Mouse (Mus musculus) megakaryocyte progenitor cell, adult 5-6 weeks (primary cell): Measurements from ENCODE around the gene Efna5. TPM values are rescaled to one million over a fixed set of nuclear protein-coding genes. Genes with fewer than 3 reads are reported as not detected.

Source experiments
- ATAC-seq: replicated peaks from 2 replicates; pipeline ENCODE4 v1.8.0; 2016; ENCODE audit warnings: mild to moderate bottlenecking, moderate TSS enrichment, inconsistent platforms; ENCODE audit not compliant: poor library complexity
- total RNA-seq, 2 experiments: library from RNA; stranded (forward) in 1 of 2; stranded (reverse) in 1 of 2; fragments of 157-497, 149-512 nt in 1 of 2; fragments of 200-1000 nt in 1 of 2; gene quantifications; 2 replicates each; pipeline versions ENCODE4 v1.2.3 to v1.2.4; 2015 to 2017

Gene Efna5
- total RNA-seq, 2 experiments from 2014 or later: not detected

DNA sequence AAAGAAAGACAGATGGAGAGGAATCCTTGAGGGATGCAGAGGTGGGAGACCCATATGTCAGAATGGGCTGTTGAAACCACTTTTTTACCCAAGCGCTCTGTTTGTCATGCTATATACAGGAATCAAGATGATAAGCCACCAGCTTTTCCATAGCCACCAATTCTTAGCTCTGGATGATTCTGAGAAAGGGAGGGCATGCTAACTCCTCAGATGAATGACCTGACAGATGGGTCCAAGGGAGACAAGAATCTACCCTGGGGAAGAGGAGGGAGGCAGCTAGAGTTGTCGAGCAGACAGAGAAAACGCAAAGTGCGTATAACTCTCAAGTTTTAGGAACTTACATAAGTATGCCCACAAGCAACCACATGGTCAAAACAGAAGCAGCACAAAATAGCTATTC lies 126.5 kb downstream of the Efna5 start:
- no peak for ATAC-seq

GRCm38 (mm10) chr17:62752381-62752889 lies 128.7 kb downstream of the Efna5 start:
- ATAC-seq: no peak

DNA sequence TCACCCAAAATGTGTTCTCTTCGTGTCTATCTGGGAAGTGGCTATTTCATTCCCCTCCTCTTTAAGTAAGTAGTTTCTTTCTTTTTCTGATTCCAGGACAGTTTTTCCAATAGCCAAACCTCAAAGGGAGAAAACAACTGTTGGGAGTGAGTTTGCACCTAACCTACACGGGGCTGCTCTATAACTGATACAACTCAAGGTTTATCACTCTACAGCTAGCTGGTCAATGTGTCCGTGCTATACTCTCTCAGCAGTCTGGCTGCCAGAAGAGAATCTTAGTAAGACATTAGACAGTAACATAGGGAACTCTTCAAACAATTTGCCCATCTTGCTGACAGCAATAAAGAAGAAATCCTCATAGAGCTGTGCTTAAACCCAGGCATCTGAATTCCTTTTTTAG lies 130.5 kb downstream of the Efna5 start:
- no peak for ATAC-seq

- ATAC-seq: peak; percentile 98
Observed at GRCm38 (mm10) chr17:62748803-62749619, 132.1 kb downstream of the Efna5 start.

DNA sequence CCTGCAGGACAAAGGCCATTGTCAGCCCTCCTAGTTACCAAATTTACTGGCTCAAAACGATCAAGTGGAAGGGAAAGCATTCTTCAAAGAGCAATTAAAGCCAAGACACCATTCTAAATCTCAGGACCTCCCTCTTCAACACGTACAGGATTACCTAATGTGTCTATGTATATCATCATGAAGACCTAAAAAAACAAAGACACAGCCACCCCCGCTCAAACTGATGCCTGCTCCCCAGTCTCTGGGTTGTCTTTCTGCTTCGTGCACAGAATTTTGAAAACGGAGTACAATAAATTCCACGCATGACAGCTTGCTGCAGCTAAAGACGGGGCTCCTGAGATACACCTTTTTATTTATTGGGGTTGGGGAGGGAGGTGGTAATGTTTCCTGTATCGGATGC lies 133.7 kb downstream of the Efna5 start:
- ATAC-seq: no peak

- ATAC-seq: no peak
Observed at GRCm38 (mm10) chr17:62746827-62747226, 134.3 kb downstream of the Efna5 start.

DNA sequence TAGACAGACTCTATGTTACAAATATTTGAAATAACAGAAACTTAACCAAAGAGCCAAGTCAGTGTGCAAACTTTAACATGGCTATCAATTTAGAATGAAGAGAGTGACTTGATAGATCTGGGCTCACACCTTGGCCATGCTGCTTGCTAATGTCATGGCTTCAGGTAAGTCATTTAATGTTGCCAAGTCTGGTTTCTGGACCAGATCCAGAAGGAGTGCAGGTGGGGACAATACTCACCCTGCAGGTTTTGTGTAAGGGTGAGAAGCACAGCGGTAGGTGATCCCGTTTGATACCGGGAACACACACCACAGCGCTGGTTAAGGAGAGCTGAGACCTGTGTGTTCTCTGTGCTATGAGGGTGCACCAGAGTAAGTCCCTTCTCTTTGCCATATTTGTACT lies 135.8 kb downstream of the Efna5 start:
- no peak for ATAC-seq

- ATAC-seq: no peak
Observed at GRCm38 (mm10) chr17:62744239-62744638, 136.9 kb downstream of the Efna5 start.

- no peak for ATAC-seq
Observed at GRCm38 (mm10) chr17:62741702-62742101, 139.4 kb downstream of the Efna5 start.

- ATAC-seq: no peak
Observed at GRCm38 (mm10) chr17:62741020-62741419, 140.1 kb downstream of the Efna5 start.

DNA sequence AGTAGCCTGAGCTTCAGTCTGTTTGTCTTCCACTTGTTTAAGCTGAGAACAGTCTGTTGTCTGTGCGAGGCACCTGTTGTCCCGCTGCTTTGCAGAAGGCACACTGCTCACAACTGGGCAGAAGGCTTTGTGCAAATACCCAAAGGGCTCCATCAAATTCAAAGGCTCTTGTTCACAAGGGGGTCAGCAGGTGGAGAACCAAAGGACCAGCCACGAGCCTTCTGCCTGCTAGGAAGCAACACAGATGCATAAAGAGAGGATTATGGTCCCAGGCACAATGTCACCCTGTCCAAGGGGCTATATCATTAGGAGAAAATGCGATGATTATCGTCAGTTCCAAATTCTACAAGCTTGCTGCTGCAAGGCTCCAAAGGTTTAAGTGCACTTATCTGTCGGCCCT lies 141.1 kb downstream of the Efna5 start:
- no peak for ATAC-seq

GRCm38 (mm10) chr17:62737404-62737803 lies 143.7 kb downstream of the Efna5 start:
- peak; percentile 57; the same call in 1 of the 2 replicates for ATAC-seq

DNA sequence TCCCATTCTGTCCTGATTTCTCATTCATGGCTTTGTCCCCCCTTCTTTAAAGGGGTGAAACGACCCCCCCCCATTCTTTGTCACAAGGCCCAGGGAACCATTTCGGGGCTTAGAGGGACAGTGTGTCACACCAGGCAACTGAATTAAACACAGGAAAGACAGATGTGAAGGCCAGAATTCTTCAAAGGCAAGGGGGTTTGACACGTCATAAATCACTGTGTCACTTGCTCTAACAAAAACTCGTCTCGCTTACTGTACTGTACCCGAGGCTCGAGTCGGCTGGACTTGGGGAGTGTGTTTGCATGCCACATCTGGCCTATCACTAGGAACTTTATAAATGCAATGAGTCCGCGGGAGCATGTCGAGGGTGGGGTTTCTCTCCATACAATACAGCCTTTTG lies 145.2 kb downstream of the Efna5 start:
- ATAC-seq: no peak

DNA sequence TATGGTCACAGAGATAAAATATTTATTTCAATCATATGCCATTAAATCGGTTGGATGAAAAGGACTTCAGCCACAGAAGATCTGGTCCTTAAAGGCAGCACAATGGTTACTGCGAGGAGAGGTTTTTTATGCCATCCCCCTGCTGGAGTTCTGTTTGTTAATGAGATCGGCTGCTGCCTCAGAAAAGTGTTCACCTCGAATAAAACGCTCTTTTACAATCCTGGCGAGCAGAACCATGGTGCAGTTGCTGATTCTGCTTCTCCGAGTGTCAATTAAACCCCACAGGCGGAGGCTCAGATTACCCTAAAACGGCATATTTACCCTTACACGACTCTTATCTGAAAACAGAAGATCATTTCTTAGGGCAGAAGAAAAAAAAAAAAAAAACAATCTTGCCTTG lies 146.2 kb downstream of the Efna5 start:
- no peak for ATAC-seq

DNA sequence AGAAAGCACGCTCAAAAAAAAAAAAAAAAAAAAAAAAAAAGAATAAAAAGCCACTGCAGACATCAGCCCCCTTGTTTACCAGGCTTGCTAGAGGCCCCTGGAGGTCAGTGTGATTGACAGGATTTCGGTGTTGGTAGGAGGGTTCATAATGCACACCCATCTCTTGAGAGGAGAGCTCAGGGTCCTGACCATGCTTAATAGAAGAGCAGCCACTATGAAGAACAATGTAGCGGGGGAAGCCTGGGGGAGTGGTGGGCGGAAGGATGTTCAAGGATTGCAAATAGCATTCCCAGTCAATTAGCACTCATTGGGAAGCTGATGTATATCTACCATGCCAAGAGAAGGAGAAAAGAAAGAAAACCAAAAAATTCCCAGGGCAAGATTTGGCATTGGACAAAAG lies 147.1 kb downstream of the Efna5 start:
- no peak for ATAC-seq

- ATAC-seq: no peak
Observed at GRCm38 (mm10) chr17:62729754-62730470, 151.2 kb downstream of the Efna5 start.

DNA sequence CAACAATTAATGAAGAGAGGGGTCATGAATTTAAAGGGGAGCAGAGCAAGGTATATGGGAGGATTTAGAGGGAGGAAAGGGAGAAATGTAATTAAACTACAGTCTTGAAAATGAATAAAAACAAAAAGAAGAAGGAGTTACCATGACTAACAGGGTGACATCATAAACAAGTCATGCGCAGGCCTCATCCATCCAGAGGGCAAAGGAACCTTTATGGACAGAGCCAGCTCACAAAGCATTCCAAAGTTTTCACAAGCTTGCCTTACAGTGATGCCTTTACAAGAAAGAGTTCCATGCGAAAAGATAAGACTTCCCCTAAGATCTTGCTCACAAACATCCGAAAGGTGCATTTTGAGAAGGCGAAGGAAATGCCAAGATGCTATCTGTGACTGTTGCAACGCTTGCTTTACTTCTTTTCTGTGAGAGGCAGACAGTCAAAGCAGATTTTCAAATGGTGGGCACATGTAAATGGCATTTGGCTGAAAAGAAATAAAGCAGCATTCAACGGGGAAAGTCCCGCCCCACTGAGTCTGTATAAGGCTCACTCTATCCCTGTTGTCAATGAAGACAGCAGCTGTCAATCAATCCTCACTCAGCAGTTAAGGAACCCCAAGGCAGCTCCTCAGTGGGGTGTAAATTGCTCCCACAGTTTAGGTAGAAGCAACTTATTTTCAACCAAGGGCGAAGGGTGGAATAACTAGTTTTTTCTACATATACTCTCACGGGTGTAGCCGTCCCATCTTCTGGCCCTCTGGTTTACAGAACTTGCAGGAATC lies 152.8 kb downstream of the Efna5 start:
- no peak for ATAC-seq

DNA sequence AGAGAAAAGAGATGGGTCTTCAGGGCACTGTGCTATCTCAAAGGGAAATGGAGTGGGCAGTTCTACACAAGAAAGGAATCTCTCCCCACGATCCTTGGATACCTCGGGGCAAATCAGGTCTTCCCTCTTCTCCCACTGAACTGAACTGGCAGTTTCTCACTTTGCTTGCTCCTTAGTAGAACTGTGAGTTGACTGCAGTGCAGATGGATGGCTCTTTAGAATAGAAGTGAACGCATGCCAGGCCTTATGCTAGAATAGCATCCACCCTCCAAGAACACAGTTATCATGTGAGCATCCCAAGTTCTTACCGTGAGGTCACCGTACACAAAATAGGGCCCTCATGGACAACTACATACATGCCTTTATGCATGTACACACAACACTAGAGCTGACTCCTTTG lies 155.0 kb downstream of the Efna5 start:
- ATAC-seq: no peak

DNA sequence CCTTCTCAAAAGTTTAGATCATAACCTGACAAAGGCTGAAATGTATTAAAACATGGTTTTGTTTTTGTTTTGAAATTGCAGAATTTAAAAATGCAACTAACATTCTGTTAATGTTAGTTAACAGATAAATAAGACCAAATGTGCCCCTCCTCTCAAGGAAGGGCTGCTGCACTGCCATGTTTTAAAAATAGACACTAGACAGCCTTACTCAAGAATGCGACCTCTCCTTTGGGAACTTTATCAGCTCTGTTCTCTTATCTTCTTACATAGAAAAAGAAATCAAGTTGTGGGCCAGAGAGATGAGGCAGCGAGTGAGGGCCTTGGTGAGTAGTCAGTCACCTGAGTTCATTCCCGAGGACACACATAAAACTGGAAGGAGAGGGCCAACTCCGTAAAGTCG lies 158.2 kb downstream of the Efna5 start:
- ATAC-seq: no peak

DNA sequence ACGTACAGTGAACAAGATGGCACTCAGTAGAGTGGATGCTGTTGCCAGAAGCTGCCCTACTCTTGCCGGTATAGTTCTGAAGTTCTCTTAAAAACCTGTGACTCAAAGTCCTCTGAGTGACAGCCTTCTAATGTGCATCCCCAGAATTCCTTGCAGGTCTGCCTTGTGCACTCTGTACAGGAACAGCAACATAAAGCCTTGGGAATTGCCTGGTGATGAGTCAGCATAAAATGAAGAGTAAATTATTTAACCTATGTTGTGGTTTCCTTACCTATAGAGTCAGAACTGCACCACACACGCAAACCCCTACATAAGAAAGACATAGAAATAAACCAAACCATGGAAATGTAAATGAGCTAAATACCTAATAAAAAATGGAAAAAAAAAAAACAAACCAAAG lies 159.5 kb downstream of the Efna5 start:
- no peak for ATAC-seq

GRCm38 (mm10) chr17:62720740-62721450 lies 160.2 kb downstream of the Efna5 start:
- no peak for ATAC-seq
